Mouse (Mus musculus) intestine, embryonic 15.5 days (tissue): Measurements from ENCODE around the gene Fgf2. TPM values are rescaled to one million over a fixed set of nuclear protein-coding genes. Genes with fewer than 3 reads are reported as not detected.
A peak's percentile ranks its signal among the peaks of the same experiment; 100 is the strongest.

Experiments
- ATAC-seq: fragments of 200-750 bp; cut with Nextera tagmentation; 2 replicates; pipeline ENCODE4 v1.8.0; 2017; ENCODE audit warnings: moderate TSS enrichment, moderate library complexity
- H3K27ac ChIP-seq: fragments of 300-500 bp; sonication (generic); 2 replicates; pipeline ENCODE4 v1.5.1; 2015; ENCODE audit warnings: mild to moderate bottlenecking, inconsistent platforms
- H3K27me3 ChIP-seq: fragments of 300-500 bp; sonication (generic); replicated peaks from 2 replicates; pipeline ENCODE4 v1.6.1; 2015; ENCODE audit warnings: inconsistent platforms
- H3K36me3 ChIP-seq: fragments of 300-500 bp; sonication (generic); 2 replicates; pipeline ENCODE4 v1.6.1; 2015; ENCODE audit warnings: inconsistent platforms
- H3K4me1 ChIP-seq: fragments of 300-500 bp; sonication (generic); replicated peaks from 2 replicates; pipeline ENCODE4 v1.6.1; 2015; ENCODE audit warnings: inconsistent platforms
- H3K4me2 ChIP-seq: fragments of 300-500 bp; sonication (generic); replicated peaks from 2 replicates; pipeline ENCODE4 v1.6.1; 2015; ENCODE audit warnings: mild to moderate bottlenecking, inconsistent platforms
- H3K4me3 ChIP-seq: fragments of 300-500 bp; sonication (generic); replicated peaks from 2 replicates; pipeline ENCODE4 v1.5.1; 2015; ENCODE audit warnings: inconsistent platforms
- H3K9ac ChIP-seq: fragments of 300-500 bp; sonication (generic); 2 replicates; pipeline ENCODE4 v1.6.1; 2015; ENCODE audit warnings: inconsistent platforms
- H3K9me3 ChIP-seq: fragments of 300-500 bp; sonication (generic); 2 replicates; pipeline ENCODE4 v1.6.1; 2016; ENCODE audit warnings: inconsistent platforms
- WGBS: fragments of 180-500 bp; shearing (Covaris S2); methylation state at CpG from one replicate; pipeline ENCODE4 v1.1.7; 2015; 5-methylcytosine and 5-hydroxymethylcytosine counted together
- polyA plus RNA-seq: library from polyadenylated mRNA; unstranded; fragments of >200 nt; fragmentation: Nextera tagmentation; extraction: Ambion mirVana; gene quantifications from 2 replicates; pipeline ENCODE4 v1.2.1, GENCODE M21; 2015

Gene Fgf2
- polyA plus RNA-seq, 1 experiment from 2014 or later = 2.5 TPM

GRCm38 (mm10) chr3:37420641-37421040 is 72.5 kb downstream of the Fgf2 start:
- no peaks in the 10 kb centered on the region for H3K27me3 ChIP-seq
- ATAC-seq = no peak
- H3K27ac ChIP-seq = peak overlapping the region; percentile 90
- 0 out of 2 replicates have a peak, but pooled peaks cover 2% of the 10 kb centered on the region for H3K36me3 ChIP-seq
- peaks cover 8% of the 10 kb centered on the region; the same call in 1 of the 2 replicates for H3K4me1 ChIP-seq
- peak overlapping the region; percentile 81 for H3K4me2 ChIP-seq
- H3K4me3 ChIP-seq = peak overlapping the region; percentile 82
- H3K9me3 ChIP-seq = no peaks in the 10 kb centered on the region
- 0% methylated on average over 24 of the region's 24 CpGs for WGBS
- H3K9ac ChIP-seq = peak overlapping the region; percentile 71

GRCm38 (mm10) chr3:37421179-37421578 is 73.0 kb downstream of the Fgf2 start:
- 21% methylated on average over 3 of the region's 3 CpGs for WGBS
- Histone ChIP-seq H3K27me3 (no peaks in the 10 kb centered on the region), H3K36me3 (0 out of 2 replicates have a peak, but pooled peaks cover 5% of the 10 kb centered on the region), H3K27ac (no peak overlapping the region), H3K4me1 (peaks cover 8% of the 10 kb centered on the region; the same call in 1 of the 2 replicates), H3K4me3 (peak overlapping the region; percentile 82), H3K9me3 (no peaks in the 10 kb centered on the region), H3K9ac (peak overlapping the region; percentile 71), H3K4me2 (peak overlapping the region; percentile 81)
- no peak for ATAC-seq

GRCm38 (mm10) chr3:37426069-37426468 is 77.9 kb downstream of the Fgf2 start:
- H3K27ac ChIP-seq = no peak overlapping the region
- H3K36me3 ChIP-seq = peaks cover 12% of the 10 kb centered on the region; the same call in 1 of the 2 replicates
- no peaks in the 10 kb centered on the region for H3K27me3 ChIP-seq
- H3K9me3 ChIP-seq = no peaks in the 10 kb centered on the region
- WGBS = over 99% methylated on average over 3 of the region's 3 CpGs
- no peak for ATAC-seq
- H3K4me2 ChIP-seq = no peak overlapping the region
- no peak overlapping the region for H3K9ac ChIP-seq
- H3K4me3 ChIP-seq = no peak overlapping the region
- H3K4me1 ChIP-seq = peaks cover 4% of the 10 kb centered on the region; the same call in 1 of the 2 replicates

- ATAC-seq = no peak
- H3K36me3 ChIP-seq = peaks cover 11% of the 10 kb centered on the region; the same call in 1 of the 2 replicates
These were observed 82.2 kb downstream of the Fgf2 start for GRCm38 (mm10) chr3:37430359-37430758.

GRCm38 (mm10) chr3:37439770-37440169 is 91.6 kb downstream of the Fgf2 start:
- ATAC-seq = peak; percentile 51; the same call in 1 of the 2 replicates
- H3K4me3 ChIP-seq = no peak overlapping the region
- no peak overlapping the region for H3K9ac ChIP-seq
- H3K4me1 ChIP-seq = no peaks in the 10 kb centered on the region
- H3K9me3 ChIP-seq = no peaks in the 10 kb centered on the region
- H3K27ac ChIP-seq = no peak overlapping the region
- WGBS = 58% methylated on average over 1 of the region's 1 CpGs
- no peak overlapping the region for H3K4me2 ChIP-seq
- no peaks in the 10 kb centered on the region for H3K36me3 ChIP-seq
- H3K27me3 ChIP-seq = no peaks in the 10 kb centered on the region

More at GRCm38 (mm10) chr3:37430359-37430758, 82.2 kb downstream of the Fgf2 start:
- Histone ChIP-seq H3K27me3 (no peaks in the 10 kb centered on the region), H3K27ac (no peak overlapping the region), H3K9me3 (no peaks in the 10 kb centered on the region), H3K4me3 (no peak overlapping the region), H3K4me2 (no peak overlapping the region), H3K4me1 (no peaks in the 10 kb centered on the region), H3K9ac (no peak overlapping the region)

GRCm38 (mm10) chr3:37443409-37443808 is 95.3 kb downstream of the Fgf2 start:
- WGBS = 76% methylated on average over 2 of the region's 2 CpGs

GRCm38 (mm10) chr3:37455992-37456391 is 107.8 kb downstream of the Fgf2 start:
- Histone ChIP-seq H3K4me3 (no peak overlapping the region), H3K36me3 (no peaks in the 10 kb centered on the region), H3K9me3 (no peaks in the 10 kb centered on the region), H3K4me1 (no peaks in the 10 kb centered on the region), H3K4me2 (no peak overlapping the region), H3K9ac (no peak overlapping the region), H3K27me3 (no peaks in the 10 kb centered on the region), H3K27ac (no peak overlapping the region)
- ATAC-seq = no peak
- 78% methylated on average over 1 of the region's 1 CpGs for WGBS

More at GRCm38 (mm10) chr3:37443409-37443808, 95.3 kb downstream of the Fgf2 start:
- no peaks in the 10 kb centered on the region for H3K9me3 ChIP-seq
- H3K27me3 ChIP-seq = no peaks in the 10 kb centered on the region
- H3K9ac ChIP-seq = no peak overlapping the region
- H3K36me3 ChIP-seq = peaks cover 2% of the 10 kb centered on the region; the same call in 1 of the 2 replicates
- H3K4me3 ChIP-seq = no peak overlapping the region
- no peaks in the 10 kb centered on the region for H3K4me1 ChIP-seq
- no peak overlapping the region for H3K4me2 ChIP-seq
- no peak for ATAC-seq
- no peak overlapping the region for H3K27ac ChIP-seq

Other genes starting within 250 kb of the Fgf2 start
- 0.39 TPM in 1 of 2 replicates, not detected in the other for gene Il2, start 222.4 kb upstream of the Fgf2 start, polyA plus RNA-seq
- not detected in 2 replicates for gene Il21, start 115.7 kb upstream of the Fgf2 start, polyA plus RNA-seq
- gene Bbs12, start 35.8 kb upstream of the Fgf2 start, polyA plus RNA-seq = 5.1 and 5.3 TPM in 2 replicates
- gene Cetn4, start 35.6 kb upstream of the Fgf2 start, polyA plus RNA-seq = 2.3 and 2.6 TPM in 2 replicates
- 31.1 and 34.5 TPM in 2 replicates for gene Spata5, start 71.5 kb downstream of the Fgf2 start, polyA plus RNA-seq
- gene Nudt6, start 71.9 kb downstream of the Fgf2 start, polyA plus RNA-seq = 8.1 and 8.5 TPM in 2 replicates